Mouse (Mus musculus): ENCODE measurements around the gene Zbtb7b. TPM values are rescaled to one million over a fixed set of nuclear protein-coding genes. Genes with fewer than 3 reads are reported as not detected.

Zbtb7b gene
- polyA plus RNA-seq, 2 experiments, result 3.4 to 13.4 TPM

GRCm38 (mm10) chr3:89395806-89396653 is 1.5 kb upstream of the Zbtb7b start:
- WGBS, result under 1% methylated on average over 31 of the region's 44 CpGs
- 0 out of 2 replicates have a peak, but pooled peaks cover 1% of the 10 kb centered on the region for H3K36me3 ChIP-seq (ENCODE audit: control insufficient read depth, insufficient read depth, low read length)
- no peak for TF ChIP-seq POLR2A (IDR thresholded peaks at IDR 0.05; ENCODE audit: borderline replicate concordance, extremely low read depth, insufficient read depth, insufficient read length)
- peak overlapping the region; percentile 99 for H3K4me2 ChIP-seq (replicated peaks; ENCODE audit: low read depth, low read length, severe bottlenecking)
- H3K4me3 ChIP-seq (replicated peaks; ENCODE audit: low read length), result peak overlapping the region; percentile 37
- DNase-seq (ENCODE audit: low spot score), result peak; percentile 88
- ATAC-seq (ENCODE audit: low FRiP score, low read depth), result no peak
- peaks cover 30% of the 10 kb centered on the region for H3K4me1 ChIP-seq (ENCODE audit: control insufficient read depth, insufficient read depth, low read length)
- H3K9ac ChIP-seq (ENCODE audit: low read depth, low read length, severe bottlenecking), result peak overlapping the region; percentile 58
- H3K9me3 ChIP-seq (ENCODE audit: control insufficient read depth, low read length), result no peaks in the 10 kb centered on the region
- H3K27me3 ChIP-seq (ENCODE audit: control insufficient read depth, insufficient read depth, low read length), result peaks cover 6% of the 10 kb centered on the region; the same call in 1 of the 2 replicates
- peak overlapping the region; percentile 67 for H3K27ac ChIP-seq (replicated peaks; ENCODE audit: low read depth, low read length)

- Histone ChIP-seq H3K4me3 (replicated peaks; ENCODE audit: low read length) (peak overlapping the region; percentile 37), H3K27me3 (ENCODE audit: control insufficient read depth, insufficient read depth, low read length) (peaks cover 6% of the 10 kb centered on the region; the same call in 1 of the 2 replicates), H3K4me2 (replicated peaks; ENCODE audit: low read depth, low read length, severe bottlenecking) (peak overlapping the region; percentile 99), H3K4me1 (ENCODE audit: control insufficient read depth, insufficient read depth, low read length) (peaks cover 36% of the 10 kb centered on the region), H3K9ac (ENCODE audit: low read depth, low read length, severe bottlenecking) (peak overlapping the region; percentile 58), H3K36me3 (ENCODE audit: control insufficient read depth, insufficient read depth, low read length) (no peaks in the 10 kb centered on the region), H3K27ac (replicated peaks; ENCODE audit: low read depth, low read length) (peak overlapping the region; percentile 67), H3K9me3 (ENCODE audit: control insufficient read depth, low read length) (no peaks in the 10 kb centered on the region)
- no peak for DNase-seq (ENCODE audit: low spot score)
- no peak for ATAC-seq (ENCODE audit: low FRiP score, low read depth)
- WGBS, result 4% methylated on average over 10 of the region's 10 CpGs
- TF ChIP-seq POLR2A (IDR thresholded peaks at IDR 0.05; ENCODE audit: borderline replicate concordance, extremely low read depth, insufficient read depth, insufficient read length), result no peak
These were observed 836 bp upstream of the Zbtb7b start for GRCm38 (mm10) chr3:89395419-89395805.

GRCm38 (mm10) chr3:89394894-89395256 is 299 bp upstream of the Zbtb7b start:
- ATAC-seq (ENCODE audit: low FRiP score, low read depth), result peak; percentile 16; the same call in 1 of the 2 replicates
- H3K9ac ChIP-seq (ENCODE audit: low read depth, low read length, severe bottlenecking), result peak overlapping the region; percentile 38
- under 1% methylated on average over 12 of the region's 12 CpGs for WGBS

GRCm38 (mm10) chr3:89393605-89394004 is 971 bp downstream of the Zbtb7b start:
- Histone ChIP-seq H3K4me3 (replicated peaks; ENCODE audit: low read length) (peak overlapping the region; percentile 37), H3K4me2 (replicated peaks; ENCODE audit: low read depth, low read length, severe bottlenecking) (peak overlapping the region; percentile 99), H3K36me3 (ENCODE audit: control insufficient read depth, insufficient read depth, low read length) (no peaks in the 10 kb centered on the region), H3K9ac (ENCODE audit: low read depth, low read length, severe bottlenecking) (peak overlapping the region; percentile 28; the same call in 1 of the 2 replicates), H3K9me3 (ENCODE audit: control insufficient read depth, low read length) (no peaks in the 10 kb centered on the region), H3K27me3 (ENCODE audit: control insufficient read depth, insufficient read depth, low read length) (peaks cover 6% of the 10 kb centered on the region; the same call in 1 of the 2 replicates), H3K27ac (replicated peaks; ENCODE audit: low read depth, low read length) (peak overlapping the region; percentile 49; the same call in 1 of the 2 replicates), H3K4me1 (ENCODE audit: control insufficient read depth, insufficient read depth, low read length) (peaks cover 36% of the 10 kb centered on the region)
- 2% methylated on average over 15 of the region's 15 CpGs for WGBS
- TF ChIP-seq POLR2A (IDR thresholded peaks at IDR 0.05; ENCODE audit: borderline replicate concordance, extremely low read depth, insufficient read depth, insufficient read length), result peak; percentile 38; the same call in 1 of the 2 replicates
- DNase-seq (ENCODE audit: low spot score), result peak; percentile 95
- ATAC-seq (ENCODE audit: low FRiP score, low read depth), result peak; percentile 91

More at GRCm38 (mm10) chr3:89394894-89395256, 299 bp upstream of the Zbtb7b start:
- Histone ChIP-seq H3K4me2 (replicated peaks; ENCODE audit: low read depth, low read length, severe bottlenecking) (peak overlapping the region; percentile 99), H3K4me1 (ENCODE audit: control insufficient read depth, insufficient read depth, low read length) (peaks cover 36% of the 10 kb centered on the region), H3K4me3 (replicated peaks; ENCODE audit: low read length) (peak overlapping the region; percentile 37), H3K36me3 (ENCODE audit: control insufficient read depth, insufficient read depth, low read length) (no peaks in the 10 kb centered on the region), H3K27ac (replicated peaks; ENCODE audit: low read depth, low read length) (peak overlapping the region; percentile 59; the same call in 1 of the 2 replicates), H3K27me3 (ENCODE audit: control insufficient read depth, insufficient read depth, low read length) (peaks cover 6% of the 10 kb centered on the region; the same call in 1 of the 2 replicates), H3K9me3 (ENCODE audit: control insufficient read depth, low read length) (no peaks in the 10 kb centered on the region)
- TF ChIP-seq POLR2A (IDR thresholded peaks at IDR 0.05; ENCODE audit: borderline replicate concordance, extremely low read depth, insufficient read depth, insufficient read length), result no peak
- DNase-seq (ENCODE audit: low spot score), result peak; percentile 88

GRCm38 (mm10) chr3:89392871-89393311 is 1.7 kb downstream of the Zbtb7b start:
- WGBS, result 5% methylated on average over 13 of the region's 24 CpGs
- Histone ChIP-seq H3K36me3 (ENCODE audit: control insufficient read depth, insufficient read depth, low read length) (no peaks in the 10 kb centered on the region), H3K4me1 (ENCODE audit: control insufficient read depth, insufficient read depth, low read length) (peaks cover 36% of the 10 kb centered on the region), H3K9me3 (ENCODE audit: control insufficient read depth, low read length) (no peaks in the 10 kb centered on the region), H3K27me3 (ENCODE audit: control insufficient read depth, insufficient read depth, low read length) (peaks cover 6% of the 10 kb centered on the region; the same call in 1 of the 2 replicates), H3K4me3 (replicated peaks; ENCODE audit: low read length) (peak overlapping the region; percentile 37), H3K27ac (replicated peaks; ENCODE audit: low read depth, low read length) (no peak overlapping the region; the same call in 1 of the 2 replicates), H3K9ac (ENCODE audit: low read depth, low read length, severe bottlenecking) (peak overlapping the region; percentile 55; the same call in 1 of the 2 replicates), H3K4me2 (replicated peaks; ENCODE audit: low read depth, low read length, severe bottlenecking) (peak overlapping the region; percentile 99)
- no peak for ATAC-seq (ENCODE audit: low FRiP score, low read depth)
- DNase-seq (ENCODE audit: low spot score), result no peak
- TF ChIP-seq POLR2A (IDR thresholded peaks at IDR 0.05; ENCODE audit: borderline replicate concordance, extremely low read depth, insufficient read depth, insufficient read length), result no peak

All from limb, embryonic 14.5 days (tissue).